Mouse (Mus musculus): Measurements from ENCODE around the gene Chchd10. TPM values are rescaled to one million over a fixed set of nuclear protein-coding genes. Genes with fewer than 3 reads are reported as not detected.
"Not testable (repeated sequence)": the region's sequence is repeated elsewhere in the genome, so short reads cannot be mapped to it uniquely, and the experiment has no call there.

Chchd10 gene
- 8.7 and 8.8 TPM in 2 replicates for polyA plus RNA-seq (2014; fragmentation: Nextera tagmentation; extraction: Ambion mirVana)

- Histone ChIP-seq H3K4me2 (ENCODE audit: low read depth, low read length) (peak within 1 kb of the TSS; percentile 96), H3K4me3 (ENCODE audit: low read depth, low read length) (peak within 1 kb of the TSS; percentile 64), H3K36me3 (replicated peaks; ENCODE audit: control insufficient read depth, insufficient read depth, low read depth, low read length) (no peaks in the 10 kb centered on the region), H3K4me1 (ENCODE audit: control insufficient read depth, insufficient read depth, low read length) (peaks cover 8% of the 10 kb centered on the region), H3K27me3 (ENCODE audit: control insufficient read depth, insufficient read depth, low read length) (peaks cover 17% of the 10 kb centered on the region), H3K9me3 (replicated peaks; ENCODE audit: control insufficient read depth, low read length) (no peaks in the 10 kb centered on the region), H3K9ac (replicated peaks; ENCODE audit: low read length) (peak within 1 kb of the TSS; percentile 93), H3K27ac (replicated peaks; ENCODE audit: low read depth, low read length) (0 out of 2 replicates have a peak within 1 kb of the TSS, but pooled peaks have one; percentile 49)
- ATAC-seq (replicated peaks; ENCODE audit: insufficient number of reproducible peaks, low FRiP score, low TSS enrichment, low read depth) (no peak), DNase-seq (ENCODE audit: low spot score) (no peak)
- 20% methylated on average over 6 of the region's 6 CpGs for WGBS
Measured at GRCm38 (mm10) chr10:75932891-75933290, at the start of gene Chchd10. TSS of gene Chchd10 (plus strand) at chr10:75933130.

GRCm38 (mm10) chr10:75883232-75883552 lies 49.7 kb upstream of the Chchd10 start:
- H3K9ac ChIP-seq (replicated peaks; ENCODE audit: low read length) = no peak overlapping the region; the same call in 1 of the 2 replicates
- no peaks in the 10 kb centered on the region for H3K36me3 ChIP-seq (replicated peaks; ENCODE audit: control insufficient read depth, insufficient read depth, low read depth, low read length)
- H3K4me2 ChIP-seq (ENCODE audit: low read depth, low read length) = no peak overlapping the region
- H3K4me1 ChIP-seq (ENCODE audit: control insufficient read depth, insufficient read depth, low read length) = no peaks in the 10 kb centered on the region; the same call in 1 of the 2 replicates
- no peaks in the 10 kb centered on the region for H3K9me3 ChIP-seq (replicated peaks; ENCODE audit: control insufficient read depth, low read length)
- no peak overlapping the region for H3K27ac ChIP-seq (replicated peaks; ENCODE audit: low read depth, low read length)
- no peak overlapping the region for H3K4me3 ChIP-seq (ENCODE audit: low read depth, low read length)
- DNase-seq (ENCODE audit: low spot score) = peak; percentile 83
- WGBS = under 1% methylated on average over 10 of the region's 10 CpGs
- ATAC-seq (replicated peaks; ENCODE audit: insufficient number of reproducible peaks, low FRiP score, low TSS enrichment, low read depth) = peak; percentile 76
- no peaks in the 10 kb centered on the region for H3K27me3 ChIP-seq (ENCODE audit: control insufficient read depth, insufficient read depth, low read length)

- ATAC-seq (replicated peaks; ENCODE audit: insufficient number of reproducible peaks, low FRiP score, low TSS enrichment, low read depth) (no peak), DNase-seq (ENCODE audit: low spot score) (no peak)
- no peaks in the 10 kb centered on the region for H3K36me3 ChIP-seq (replicated peaks; ENCODE audit: control insufficient read depth, insufficient read depth, low read depth, low read length)
- no peaks in the 10 kb centered on the region for H3K9me3 ChIP-seq (replicated peaks; ENCODE audit: control insufficient read depth, low read length)
- H3K4me3 ChIP-seq (ENCODE audit: low read depth, low read length) = no peak overlapping the region
- no peaks in the 10 kb centered on the region for H3K27me3 ChIP-seq (ENCODE audit: control insufficient read depth, insufficient read depth, low read length)
- H3K9ac ChIP-seq (replicated peaks; ENCODE audit: low read length) = no peak overlapping the region
- WGBS = 93% methylated on average over 8 of the region's 8 CpGs
- H3K4me2 ChIP-seq (ENCODE audit: low read depth, low read length) = no peak overlapping the region
- H3K27ac ChIP-seq (replicated peaks; ENCODE audit: low read depth, low read length) = no peak overlapping the region
- peaks cover 6% of the 10 kb centered on the region for H3K4me1 ChIP-seq (ENCODE audit: control insufficient read depth, insufficient read depth, low read length)
Measured at GRCm38 (mm10) chr10:75884742-75885141, 48.2 kb upstream of the Chchd10 start.

- H3K9me3 ChIP-seq (replicated peaks; ENCODE audit: control insufficient read depth, low read length); H3K27me3 ChIP-seq (ENCODE audit: control insufficient read depth, insufficient read depth, low read length); H3K4me2 ChIP-seq (ENCODE audit: low read depth, low read length); ATAC-seq (replicated peaks; ENCODE audit: insufficient number of reproducible peaks, low FRiP score, low TSS enrichment, low read depth); H3K36me3 ChIP-seq (replicated peaks; ENCODE audit: control insufficient read depth, insufficient read depth, low read depth, low read length); DNase-seq (ENCODE audit: low spot score); H3K4me1 ChIP-seq (ENCODE audit: control insufficient read depth, insufficient read depth, low read length); H3K4me3 ChIP-seq (ENCODE audit: low read depth, low read length); H3K9ac ChIP-seq (replicated peaks; ENCODE audit: low read length); H3K27ac ChIP-seq (replicated peaks; ENCODE audit: low read depth, low read length): not testable (repeated sequence)
- WGBS = 87% methylated on average over 4 of the region's 5 CpGs
Measured at GRCm38 (mm10) chr10:75887504-75887903, 45.4 kb upstream of the Chchd10 start.

- 43% methylated on average over 8 of the region's 8 CpGs for WGBS
- no peak for ATAC-seq (replicated peaks; ENCODE audit: insufficient number of reproducible peaks, low FRiP score, low TSS enrichment, low read depth)
Measured at GRCm38 (mm10) chr10:75889406-75890153, 43.4 kb upstream of the Chchd10 start.

GRCm38 (mm10) chr10:75893089-75893750 lies 39.7 kb upstream of the Chchd10 start, which contains the start of gene Derl3:
TSS of gene Derl3 (plus strand) at chr10:75893413.
- DNase-seq (ENCODE audit: low spot score) (peak; percentile 97), ATAC-seq (replicated peaks; ENCODE audit: insufficient number of reproducible peaks, low FRiP score, low TSS enrichment, low read depth) (peak; percentile 98)
- H3K4me1 ChIP-seq (ENCODE audit: control insufficient read depth, insufficient read depth, low read length) = peaks cover 6% of the 10 kb centered on the region
- H3K9me3 ChIP-seq (replicated peaks; ENCODE audit: control insufficient read depth, low read length) = no peaks in the 10 kb centered on the region
- H3K4me2 ChIP-seq (ENCODE audit: low read depth, low read length) = peak within 1 kb of the TSS; percentile 62
- H3K27ac ChIP-seq (replicated peaks; ENCODE audit: low read depth, low read length) = no peak within 1 kb of the TSS
- peak within 1 kb of the TSS; percentile 47 for H3K9ac ChIP-seq (replicated peaks; ENCODE audit: low read length)
- peak within 1 kb of the TSS; percentile 33 for H3K4me3 ChIP-seq (ENCODE audit: low read depth, low read length)
- WGBS = 2% methylated on average over 46 of the region's 51 CpGs
- H3K27me3 ChIP-seq (ENCODE audit: control insufficient read depth, insufficient read depth, low read length) = no peaks in the 10 kb centered on the region
- peaks cover 7% of the 10 kb centered on the region for H3K36me3 ChIP-seq (replicated peaks; ENCODE audit: control insufficient read depth, insufficient read depth, low read depth, low read length)

More at GRCm38 (mm10) chr10:75889406-75890153, 43.4 kb upstream of the Chchd10 start:
- no peaks in the 10 kb centered on the region for H3K9me3 ChIP-seq (replicated peaks; ENCODE audit: control insufficient read depth, low read length)
- H3K27me3 ChIP-seq (ENCODE audit: control insufficient read depth, insufficient read depth, low read length) = no peaks in the 10 kb centered on the region
- H3K36me3 ChIP-seq (replicated peaks; ENCODE audit: control insufficient read depth, insufficient read depth, low read depth, low read length) = no peaks in the 10 kb centered on the region
- DNase-seq (ENCODE audit: low spot score) = no peak
- peaks cover 6% of the 10 kb centered on the region for H3K4me1 ChIP-seq (ENCODE audit: control insufficient read depth, insufficient read depth, low read length)
- no peak overlapping the region for H3K4me2 ChIP-seq (ENCODE audit: low read depth, low read length)
- no peak overlapping the region; the same call in 1 of the 2 replicates for H3K9ac ChIP-seq (replicated peaks; ENCODE audit: low read length)
- no peak overlapping the region for H3K27ac ChIP-seq (replicated peaks; ENCODE audit: low read depth, low read length)
- H3K4me3 ChIP-seq (ENCODE audit: low read depth, low read length) = no peak overlapping the region

GRCm38 (mm10) chr10:75894601-75895000 lies 38.3 kb upstream of the Chchd10 start:
- Histone ChIP-seq H3K27ac (replicated peaks; ENCODE audit: low read depth, low read length) (no peak overlapping the region), H3K9ac (replicated peaks; ENCODE audit: low read length) (no peak overlapping the region), H3K36me3 (replicated peaks; ENCODE audit: control insufficient read depth, insufficient read depth, low read depth, low read length) (peaks cover 7% of the 10 kb centered on the region), H3K4me2 (ENCODE audit: low read depth, low read length) (no peak overlapping the region), H3K4me1 (ENCODE audit: control insufficient read depth, insufficient read depth, low read length) (0 out of 2 replicates have a peak, but pooled peaks cover under 1% of the 10 kb centered on the region), H3K27me3 (ENCODE audit: control insufficient read depth, insufficient read depth, low read length) (no peaks in the 10 kb centered on the region), H3K4me3 (ENCODE audit: low read depth, low read length) (no peak overlapping the region), H3K9me3 (replicated peaks; ENCODE audit: control insufficient read depth, low read length) (no peaks in the 10 kb centered on the region)
- ATAC-seq (replicated peaks; ENCODE audit: insufficient number of reproducible peaks, low FRiP score, low TSS enrichment, low read depth) (no peak), DNase-seq (ENCODE audit: low spot score) (no peak)
- WGBS = 71% methylated on average over 6 of the region's 6 CpGs

- no peaks in the 10 kb centered on the region for H3K9me3 ChIP-seq (replicated peaks; ENCODE audit: control insufficient read depth, low read length)
- peaks cover 9% of the 10 kb centered on the region for H3K36me3 ChIP-seq (replicated peaks; ENCODE audit: control insufficient read depth, insufficient read depth, low read depth, low read length)
- H3K4me1 ChIP-seq (ENCODE audit: control insufficient read depth, insufficient read depth, low read length) = no peaks in the 10 kb centered on the region
- no peak overlapping the region for H3K27ac ChIP-seq (replicated peaks; ENCODE audit: low read depth, low read length)
- H3K4me3 ChIP-seq (ENCODE audit: low read depth, low read length) = no peak overlapping the region
- ATAC-seq (replicated peaks; ENCODE audit: insufficient number of reproducible peaks, low FRiP score, low TSS enrichment, low read depth) = no peak
- H3K9ac ChIP-seq (replicated peaks; ENCODE audit: low read length) = no peak overlapping the region
- H3K27me3 ChIP-seq (ENCODE audit: control insufficient read depth, insufficient read depth, low read length) = no peaks in the 10 kb centered on the region
- H3K4me2 ChIP-seq (ENCODE audit: low read depth, low read length) = no peak overlapping the region
- no peak for DNase-seq (ENCODE audit: low spot score)
- 87% methylated on average over 5 of the region's 5 CpGs for WGBS
Measured at GRCm38 (mm10) chr10:75895730-75896129, 37.2 kb upstream of the Chchd10 start.
